Mouse (Mus musculus) MEL (cell line): ENCODE results near the gene Dennd1a. TPM values are rescaled to one million over a fixed set of nuclear protein-coding genes. Genes with fewer than 3 reads are reported as not detected.

Experiments used
- DNase-seq: peaks from one replicate; pipeline ENCODE4 v3.0.0; 2011; ENCODE audit warnings: low read depth, low spot score
- H3K27ac ChIP-seq: 2 replicates; pipeline ENCODE4 v1.5.1; 2012; ENCODE audit warnings: low read depth, mild to moderate bottlenecking, control low read depth, low read length, moderate library complexity; ENCODE audit not compliant: control insufficient read depth
- H3K27me3 ChIP-seq, 2 experiments: fragments of 150-350 bp in 1 of 2; sonication (generic) in 1 of 2; 2 replicates each; pipeline ENCODE4 v1.6.1; 2012; ENCODE audit warnings: low read length in 2 of 2, mild to moderate bottlenecking in 2 of 2, improper control_type of control experiment in 1 of 2, moderate library complexity in 1 of 2; ENCODE audit not compliant: insufficient read depth in 2 of 2, control insufficient read depth in 1 of 2
- H3K36me3 ChIP-seq, 2 experiments: 2 replicates each; pipeline ENCODE4 v1.6.1; 2012 to 2014; ENCODE audit warnings: low read length in 2 of 2, improper control_type of control experiment in 1 of 2, inconsistent platforms in 1 of 2, mild to moderate bottlenecking in 1 of 2; ENCODE audit not compliant: insufficient read depth in 2 of 2, control insufficient read depth in 1 of 2
- H3K4me1 ChIP-seq, 2 experiments: fragments of 150-350 bp in 1 of 2; sonication (generic) in 1 of 2; 2 replicates each; pipeline ENCODE4 v1.6.1; 2012; ENCODE audit warnings: low read length in 2 of 2, improper control_type of control experiment in 1 of 2, mild to moderate bottlenecking in 1 of 2; ENCODE audit not compliant: insufficient read depth in 2 of 2, control insufficient read depth in 1 of 2
- H3K4me3 ChIP-seq, 2 experiments: fragments of 150-350 bp in 1 of 2; sonication (generic) in 1 of 2; 2 replicates each; pipeline ENCODE4 v1.5.1; 2012; ENCODE audit warnings: low read depth in 2 of 2, low read length in 2 of 2, mild to moderate bottlenecking in 2 of 2, moderate library complexity in 2 of 2, control low read depth in 1 of 2, improper control_type of control experiment in 1 of 2; ENCODE audit not compliant: control insufficient read depth in 1 of 2, insufficient read depth in 1 of 2
- H3K79me2 ChIP-seq: 2 replicates; pipeline ENCODE4 v1.6.1; 2012; ENCODE audit warnings: mild to moderate bottlenecking, low read length, moderate library complexity; ENCODE audit not compliant: control insufficient read depth, poor library complexity, insufficient read depth
- H3K9ac ChIP-seq: 2 replicates; pipeline ENCODE4 v1.6.1; 2012; ENCODE audit warnings: low read depth, mild to moderate bottlenecking, control low read depth, low read length, moderate library complexity; ENCODE audit not compliant: control insufficient read depth, poor library complexity, severe bottlenecking
- H3K9me3 ChIP-seq: fragments of 150-350 bp; sonication (generic); replicated peaks from 2 replicates; pipeline ENCODE4 v1.6.1; 2012; ENCODE audit warnings: mild to moderate bottlenecking, low read length, improper control_type of control experiment, moderate library complexity; ENCODE audit not compliant: insufficient read depth
- CHD1 ChIP-seq: IDR thresholded peaks from 2 replicates; pipeline ENCODE4 v1.6.1; 2012; ENCODE audit warnings: low read depth, mild to moderate bottlenecking, inconsistent platforms, low read length, improper control_type of control experiment
- CTCF ChIP-seq, 3 experiments: IDR thresholded peaks in 2 of 3; conservative IDR thresholded peaks in 1 of 3; 2 replicates each; pipeline ENCODE4 v1.5.1; 2011 to 2012; ENCODE audit warnings: low read length in 3 of 3, low read depth in 2 of 3, mild to moderate bottlenecking in 2 of 3, improper control_type of control experiment in 1 of 3, inconsistent platforms in 1 of 3, mixed read lengths in 1 of 3, moderate library complexity in 1 of 3; ENCODE audit not compliant: control insufficient read depth in 1 of 3, insufficient read depth in 1 of 3, poor library complexity in 1 of 3, severe bottlenecking in 1 of 3
- E2F4 ChIP-seq: IDR thresholded peaks from 2 replicates; pipeline ENCODE4 v1.6.1; 2011; ENCODE audit warnings: low read depth, low read length, improper control_type of control experiment, borderline replicate concordance
- EP300 ChIP-seq, 2 experiments: IDR thresholded peaks; 2 replicates each; pipeline ENCODE4 v1.6.1; 2011; ENCODE audit warnings: improper control_type of control experiment in 2 of 2, low read length in 2 of 2, low read depth in 1 of 2, mild to moderate bottlenecking in 1 of 2
- ETS1 ChIP-seq: IDR thresholded peaks from 2 replicates; pipeline ENCODE4 v1.6.1; 2012; ENCODE audit warnings: low read depth, mild to moderate bottlenecking, inconsistent platforms, low read length, improper control_type of control experiment, moderate library complexity
- GATA1 ChIP-seq: IDR thresholded peaks from 2 replicates; pipeline ENCODE4 v1.6.1; 2011; ENCODE audit warnings: low read depth, low read length, improper control_type of control experiment
- HCFC1 ChIP-seq: IDR thresholded peaks from 2 replicates; pipeline ENCODE4 v1.6.1; 2012; ENCODE audit warnings: low read depth, mild to moderate bottlenecking, inconsistent platforms, low read length, improper control_type of control experiment, moderate library complexity
- KAT2A ChIP-seq: conservative IDR thresholded peaks from 2 replicates; pipeline ENCODE4 v1.6.1; 2012; ENCODE audit warnings: low read depth, low read length, improper control_type of control experiment, inconsistent platforms
- MAFK ChIP-seq: IDR thresholded peaks from 2 replicates; pipeline ENCODE4 v1.6.1; 2011; ENCODE audit warnings: low read depth, mild to moderate bottlenecking, low read length, improper control_type of control experiment, borderline replicate concordance
- MAX ChIP-seq: IDR thresholded peaks from 2 replicates; pipeline ENCODE4 v1.6.1; 2011; ENCODE audit warnings: low read length, improper control_type of control experiment
- MAZ ChIP-seq: IDR thresholded peaks from 2 replicates; pipeline ENCODE4 v1.6.1; 2012; ENCODE audit warnings: low read depth, mild to moderate bottlenecking, inconsistent platforms, low read length, improper control_type of control experiment
- MYC ChIP-seq: IDR thresholded peaks from 2 replicates; pipeline ENCODE4 v1.6.1; 2011; ENCODE audit warnings: low read depth, mild to moderate bottlenecking, low read length, improper control_type of control experiment, moderate library complexity
- POLR2A ChIP-seq, 2 experiments: IDR thresholded peaks; 2 replicates each; pipeline ENCODE4 v1.6.1; 2011 to 2012; ENCODE audit warnings: low read length in 2 of 2, mild to moderate bottlenecking in 2 of 2, control low read depth in 1 of 2, improper control_type of control experiment in 1 of 2, low read depth in 1 of 2, moderate library complexity in 1 of 2; ENCODE audit not compliant: control insufficient read depth in 1 of 2, insufficient read depth in 1 of 2, poor library complexity in 1 of 2
- RAD21 ChIP-seq: IDR thresholded peaks from 2 replicates; pipeline ENCODE4 v1.6.1; 2011; ENCODE audit warnings: mild to moderate bottlenecking, low read depth, low read length, improper control_type of control experiment
- RCOR1 ChIP-seq: IDR thresholded peaks from 2 replicates; pipeline ENCODE4 v1.6.1; 2012; ENCODE audit warnings: low read depth, mild to moderate bottlenecking, inconsistent platforms, low read length, improper control_type of control experiment
- TAL1 ChIP-seq: IDR thresholded peaks from 2 replicates; pipeline ENCODE4 v1.6.1; 2012; ENCODE audit warnings: mild to moderate bottlenecking, inconsistent platforms, low read length, moderate library complexity, mixed read lengths
- TBP ChIP-seq: IDR thresholded peaks from 2 replicates; pipeline ENCODE4 v1.8.0; 2011; ENCODE audit warnings: low read depth, low read length, improper control_type of control experiment
- TCF12 ChIP-seq: IDR thresholded peaks from 2 replicates; pipeline ENCODE4 v1.6.1; 2014; ENCODE audit warnings: low read depth, mild to moderate bottlenecking, inconsistent platforms, low read length, improper control_type of control experiment, moderate library complexity
- UBTF ChIP-seq: IDR thresholded peaks from 2 replicates; pipeline ENCODE4 v1.6.1; 2012; ENCODE audit warnings: low read depth, mild to moderate bottlenecking, inconsistent platforms, low read length, improper control_type of control experiment, moderate library complexity, borderline replicate concordance; ENCODE audit not compliant: insufficient read depth
- USF2 ChIP-seq, 2 experiments: IDR thresholded peaks; 2 replicates each; pipeline ENCODE4 v1.6.1; 2011 to 2012; ENCODE audit warnings: improper control_type of control experiment in 2 of 2, low read length in 2 of 2, borderline replicate concordance in 1 of 2, inconsistent platforms in 1 of 2, low read depth in 1 of 2, mild to moderate bottlenecking in 1 of 2; ENCODE audit not compliant: insufficient read depth in 1 of 2
- ZMIZ1 ChIP-seq: IDR thresholded peaks from 2 replicates; pipeline ENCODE4 v1.6.1; 2012; ENCODE audit warnings: low read depth, mild to moderate bottlenecking, inconsistent platforms, low read length, improper control_type of control experiment, moderate library complexity
- ZNF384 ChIP-seq: IDR thresholded peaks from 2 replicates; pipeline ENCODE4 v1.6.1; 2012; ENCODE audit warnings: low read depth, mild to moderate bottlenecking, inconsistent platforms, low read length, improper control_type of control experiment
- polyA plus RNA-seq, 2 experiments: library from polyadenylated mRNA; stranded (reverse) in 1 of 2; unstranded in 1 of 2; fragments of >175 nt in 1 of 2; fragments of >200 nt in 1 of 2; gene quantifications; 2 replicates each; pipeline versions ENCODE4 v1.2.1 to v1.2.4; 2012; ENCODE audit warnings: low replicate concordance in 2 of 2, low read depth in 1 of 2; ENCODE audit not compliant: insufficient read length in 2 of 2, insufficient read depth in 1 of 2, missing spikeins in 1 of 2
- total RNA-seq: library from RNA; depleted of rRNA; stranded (reverse); fragments of 300-350 nt; gene quantifications from 2 replicates; pipeline ENCODE4 v1.2.3, GENCODE M21; 2012

The Dennd1a gene
- total and polyA plus RNA-seq, 3 experiments: 5.0 to 21.8 TPM; not detected in 1

- DNase-seq: peak; percentile 53
- H3K9me3 ChIP-seq: no peaks in the 10 kb centered on the region
- TF ChIP-seq CTCF (IDR thresholded peaks at IDR 0.05 in 2 of 3, conservative IDR thresholded peaks at IDR 0.05 in 1 of 3; ENCODE audit: control insufficient read depth in 1 of 3, insufficient read depth in 1 of 3, low read depth in 2 of 3, low read length in 3 of 3, poor library complexity in 1 of 3, severe bottlenecking in 1 of 3) (no peak), CHD1 (no peak), EP300 (IDR thresholded peaks at IDR 0.05; ENCODE audit: low read depth in 1 of 2, low read length in 2 of 2) (peak; percentile 65 to 87), TCF12 (peak; percentile 58), GATA1 (peak; percentile 81), TAL1 (peak; percentile 58), RCOR1 (peak; percentile 74; the same call in 1 of the 2 replicates)
- TF ChIP-seq, all 39 proteins: peak for 5
- H3K4me3 ChIP-seq: no peak overlapping the region
- peaks cover 5% of the 10 kb centered on the region in 2 experiments for H3K4me1 ChIP-seq
- H3K27ac ChIP-seq: no peak overlapping the region
- H3K9ac ChIP-seq: no peak overlapping the region
- no peaks in the 10 kb centered on the region for H3K79me2 ChIP-seq
- peaks cover 2 to 19% of the 10 kb centered on the region in 2 experiments; a peak in 3 of 4 replicates for H3K36me3 ChIP-seq
- no peaks in the 10 kb centered on the region for H3K27me3 ChIP-seq
Measured at GRCm38 (mm10) chr2:38259052-38259451, 28.1 kb downstream of the Dennd1a start.

GRCm38 (mm10) chr2:38237616-38238015, 49.6 kb downstream of the Dennd1a start:
- no peaks in the 10 kb centered on the region for H3K9me3 ChIP-seq
- H3K79me2 ChIP-seq: no peaks in the 10 kb centered on the region
- DNase-seq: no peak
- H3K27ac ChIP-seq: no peak overlapping the region
- H3K36me3 ChIP-seq: peaks cover 0 to 7% of the 10 kb centered on the region in 2 experiments; a peak in 3 of 4 replicates
- no peak overlapping the region for H3K9ac ChIP-seq
- peaks cover 0 to 6% of the 10 kb centered on the region in 2 experiments; a peak in 2 of 4 replicates for H3K4me1 ChIP-seq
- H3K4me3 ChIP-seq: no peak overlapping the region
- TF ChIP-seq TCF12 (no peak), CTCF (IDR thresholded peaks at IDR 0.05 in 2 of 3, conservative IDR thresholded peaks at IDR 0.05 in 1 of 3; ENCODE audit: control insufficient read depth in 1 of 3, insufficient read depth in 1 of 3, low read depth in 2 of 3, low read length in 3 of 3, poor library complexity in 1 of 3, severe bottlenecking in 1 of 3) (no peak), ETS1 (no peak), CHD1 (no peak), RAD21 (no peak), MAZ (no peak), MYC (no peak), ZNF384 (no peak), KAT2A (no peak), E2F4 (no peak), TBP (no peak), EP300 (IDR thresholded peaks at IDR 0.05; ENCODE audit: low read depth in 1 of 2, low read length in 2 of 2) (no peak), USF2 (IDR thresholded peaks at IDR 0.05; ENCODE audit: borderline replicate concordance in 1 of 2, insufficient read depth in 1 of 2, low read depth in 1 of 2, low read length in 2 of 2) (no peak), HCFC1 (no peak), MAX (no peak), UBTF (no peak), ZMIZ1 (no peak), MAFK (no peak), POLR2A (IDR thresholded peaks at IDR 0.05; ENCODE audit: control insufficient read depth in 1 of 2, insufficient read depth in 1 of 2, low read depth in 1 of 2, low read length in 2 of 2, poor library complexity in 1 of 2) (no peak)
- no peaks in the 10 kb centered on the region for H3K27me3 ChIP-seq
